Comparison of ENCODE assay signal across 8 mouse cellular contexts in genomic region chr9:71895931-71896724, GRCm38 (mm10).
DNase-seq lines count a peak whose midpoint lies in the region; ATAC-seq and TF ChIP-seq lines count a peak whose summit lies in the region.

No protein-coding gene starts in this region.

- ATAC-seq in hindbrain, embryonic 14.5 days (ENCODE audit: low FRiP score) = peak; percentile 78
- peak; percentile 77; the same call in 1 of the 2 replicates for ATAC-seq in stomach, embryonic 15.5 days (ENCODE audit: insufficient read depth, low FRiP score, low read depth)

- H3K79me2 ChIP-seq in CH12.LX (replicated peaks; ENCODE audit: control insufficient read depth, extremely low read depth, insufficient read depth, poor library complexity, severe bottlenecking) (peaks cover 9% of the 10 kb centered on the region), macrophage (ENCODE audit: inconsistent target) (peaks cover 47% of the 10 kb centered on the region)

- TF ChIP-seq RAD21 in CH12.LX (IDR thresholded peaks at IDR 0.05; ENCODE audit: low read depth, low read length) = no peak

- in situ Hi-C loops in CH12.LX (cut with MboI; ENCODE audit: low pct_ligation_motif_present, low pct_unique_long_range_greater_than_20kb, low sequenced_read_pairs) = no loop called here

- H3K4me1 ChIP-seq in CH12.LX (ENCODE audit: control insufficient read depth in 1 of 2, insufficient read depth in 2 of 2) = peaks cover 3 to 26% of the 10 kb centered on the region in 2 experiments; a peak in 3 of 4 replicates
- H3K4me1 ChIP-seq in embryonic fibroblast, embryonic 13.5 days (ENCODE audit: control insufficient read depth, insufficient read depth, low read length) = peaks cover 7% of the 10 kb centered on the region
- peaks cover 40% of the 10 kb centered on the region for H3K4me1 ChIP-seq in hindbrain, embryonic 14.5 days (replicated peaks; ENCODE audit: control insufficient read depth, insufficient read depth, low read length)
- H3K4me1 ChIP-seq in stomach, embryonic 15.5 days = peaks cover 4% of the 10 kb centered on the region; the same call in 1 of the 2 replicates

- no peaks in the 10 kb centered on the region for H3K27me3 ChIP-seq in CH12.LX (replicated peaks)
- H3K27me3 ChIP-seq in hindbrain, embryonic 14.5 days (ENCODE audit: control insufficient read depth, insufficient read depth, low read length) = no peaks in the 10 kb centered on the region
- no peaks in the 10 kb centered on the region for H3K27me3 ChIP-seq in stomach, embryonic 15.5 days (replicated peaks)

- H3K4me3 ChIP-seq in CH12.LX (replicated peaks in 1 of 3; ENCODE audit: low read depth in 2 of 3, low read length in 2 of 3, poor library complexity in 1 of 3) (peak overlapping the region; percentile 44 to 53 (median 52)), macrophage (ENCODE audit: inconsistent target) (peak overlapping the region; percentile 35)
- 0 out of 2 replicates have a peak overlapping the region, but pooled peaks have one; percentile 24 for H3K4me3 ChIP-seq in embryonic fibroblast, embryonic 13.5 days (ENCODE audit: insufficient read depth, low read length)
- H3K4me3 ChIP-seq in hindbrain, embryonic 14.5 days (replicated peaks; ENCODE audit: low read length) = peak overlapping the region; percentile 37
- no peak overlapping the region for H3K4me3 ChIP-seq in stomach, embryonic 15.5 days (replicated peaks)

- H3K4me2 ChIP-seq in CH12.LX (ENCODE audit: insufficient read depth, low read depth, poor library complexity, severe bottlenecking) = peak overlapping the region; percentile 78
- H3K4me2 ChIP-seq in hindbrain, embryonic 14.5 days (replicated peaks) = peak overlapping the region; percentile 55
- 0 out of 2 replicates have a peak overlapping the region, but pooled peaks have one; percentile 29 for H3K4me2 ChIP-seq in stomach, embryonic 15.5 days

- dilution Hi-C loops in CH12.LX (cut with MboI; ENCODE audit: extremely low pct_ligation_motif_present, extremely low pct_unique_long_range_greater_than_20kb, low sequenced_read_pairs) = no loop called here

- peak; percentile 20 for DNase-seq in adrenal gland, postnatal 10 days
- DNase-seq in adrenal gland, adult 8-10 months = no peak
- DNase-seq in CH12.LX (ENCODE audit: extremely low read depth) = peak; percentile 91
- DNase-seq in hindbrain, embryonic 14.5 days (ENCODE audit: low spot score) = peak; percentile 74
- no peak for DNase-seq in cerebellum, postnatal 14 days

- TF ChIP-seq POLR2A in CH12.LX (IDR thresholded peaks at IDR 0.05; ENCODE audit: low read depth, low read length) = peak; percentile 56; the same call in 1 of the 2 replicates
- TF ChIP-seq POLR2A in embryonic fibroblast, embryonic 13.5 days (IDR thresholded peaks at IDR 0.05; ENCODE audit: low read depth, low read length) = peak; percentile 73

- H3K36me3 ChIP-seq in CH12.LX (replicated peaks in 1 of 2; ENCODE audit: control insufficient read depth in 1 of 2, insufficient read depth in 1 of 2, low read length in 1 of 2) (no peaks in the 10 kb centered on the region), macrophage (ENCODE audit: inconsistent target) (no peaks in the 10 kb centered on the region)
- no peaks in the 10 kb centered on the region for H3K36me3 ChIP-seq in hindbrain, embryonic 14.5 days (replicated peaks; ENCODE audit: control insufficient read depth, insufficient read depth)
- H3K36me3 ChIP-seq in stomach, embryonic 15.5 days = no peaks in the 10 kb centered on the region

- 6% methylated on average over 2 of the region's 2 CpGs for WGBS in hindbrain, embryonic 14.5 days
- WGBS in macrophage (ENCODE audit: missing documents) = 0% methylated on average over 1 of the region's 2 CpGs
- 23% methylated on average over 2 of the region's 2 CpGs for WGBS in stomach, embryonic 15.5 days

- peak; percentile 62 for TF ChIP-seq EP300 in CH12.LX (IDR thresholded peaks at IDR 0.05; ENCODE audit: low read length)

- H3K9ac ChIP-seq in CH12.LX (ENCODE audit: insufficient read depth, low read depth) = peak overlapping the region; percentile 44; the same call in 1 of the 2 replicates
- peak overlapping the region; percentile 70 for H3K9ac ChIP-seq in hindbrain, embryonic 14.5 days
- no peak overlapping the region for H3K9ac ChIP-seq in stomach, embryonic 15.5 days

- H3K27ac ChIP-seq in CH12.LX (ENCODE audit: insufficient read depth, low read depth) (peak overlapping the region; percentile 31), macrophage (peak overlapping the region; percentile 93)
- H3K27ac ChIP-seq in embryonic fibroblast, embryonic 13.5 days (ENCODE audit: insufficient read depth, low read length) = peak overlapping the region; percentile 89
- H3K27ac ChIP-seq in hindbrain, embryonic 14.5 days = peak overlapping the region; percentile 75
- peak overlapping the region; percentile 67 for H3K27ac ChIP-seq in stomach, embryonic 15.5 days

- TF ChIP-seq CTCF in CH12.LX (conservative IDR thresholded peaks at IDR 0.05 in 1 of 2, IDR thresholded peaks at IDR 0.05 in 1 of 2; ENCODE audit: low read depth in 2 of 2, low read length in 2 of 2) = no peak
- TF ChIP-seq CTCF in embryonic fibroblast, embryonic 13.5 days (IDR thresholded peaks at IDR 0.05; ENCODE audit: borderline replicate concordance, insufficient read depth, low read length) = no peak

- no peaks in the 10 kb centered on the region for H3K9me3 ChIP-seq in CH12.LX (replicated peaks; ENCODE audit: low read length)
- no peaks in the 10 kb centered on the region for H3K9me3 ChIP-seq in hindbrain, embryonic 14.5 days (ENCODE audit: control insufficient read depth, low read length)
- H3K9me3 ChIP-seq in stomach, embryonic 15.5 days = no peaks in the 10 kb centered on the region

TF ChIP-seq in CH12.LX, 34 proteins besides CTCF, POLR2A, EP300 and RAD21:
- TF ChIP-seq MXI1 (IDR thresholded peaks at IDR 0.05; ENCODE audit: low read depth, low read length) = peak; percentile 86
- TF ChIP-seq JUND (conservative IDR thresholded peaks at IDR 0.05; ENCODE audit: low read depth, low read length) = peak; percentile 81
- no peak for TF ChIP-seq USF2 (conservative IDR thresholded peaks at IDR 0.05; ENCODE audit: low read depth, low read length)
- TF ChIP-seq PAX5 (IDR thresholded peaks at IDR 0.05; ENCODE audit: low read length) = no peak
- TF ChIP-seq MEF2A (IDR thresholded peaks at IDR 0.05; ENCODE audit: borderline replicate concordance, low read depth, low read length) = 0 out of 2 replicates have a peak, but pooled peaks have one; percentile 23
- TF ChIP-seq CHD2 (IDR thresholded peaks at IDR 0.05; ENCODE audit: low read length) = no peak
- TF ChIP-seq NRF1 (IDR thresholded peaks at IDR 0.05; ENCODE audit: low read depth, low read length) = no peak
- TF ChIP-seq TCF12 (IDR thresholded peaks at IDR 0.05; ENCODE audit: low read depth, low read length) = no peak; the same call in 1 of the 2 replicates
- peak; percentile 90 for TF ChIP-seq SIN3A (IDR thresholded peaks at IDR 0.05; ENCODE audit: low read length)
- no peak for TF ChIP-seq MAZ (IDR thresholded peaks at IDR 0.05; ENCODE audit: low read depth, low read length)
- peak; percentile 27; the same call in 1 of the 2 replicates for TF ChIP-seq IRF4 (IDR thresholded peaks at IDR 0.05; ENCODE audit: low read depth, low read length)
- TF ChIP-seq ZC3H11A (IDR thresholded peaks at IDR 0.05; ENCODE audit: low read depth, low read length) = no peak
- TF ChIP-seq POLR2AphosphoS2 (IDR thresholded peaks at IDR 0.05; ENCODE audit: low read depth, low read length) = no peak
- peak; percentile 41; the same call in 1 of the 2 replicates for TF ChIP-seq ELF1 (IDR thresholded peaks at IDR 0.05; ENCODE audit: low read depth, low read length)
- 0 out of 2 replicates have a peak, but pooled peaks have one; percentile 33 for TF ChIP-seq MAX (IDR thresholded peaks at IDR 0.05; ENCODE audit: low read length)
- TF ChIP-seq MAFK (IDR thresholded peaks at IDR 0.05; ENCODE audit: insufficient replicate concordance, low read length) = no peak
- peak; percentile 90 for TF ChIP-seq TBP (conservative IDR thresholded peaks at IDR 0.05; ENCODE audit: low read depth, low read length)
- TF ChIP-seq ZMIZ1 (IDR thresholded peaks at IDR 0.05; ENCODE audit: low read depth, low read length) = no peak
- TF ChIP-seq MYC (IDR thresholded peaks at IDR 0.05; ENCODE audit: low read depth, low read length) = peak; percentile 77
- TF ChIP-seq KAT2A (IDR thresholded peaks at IDR 0.05; ENCODE audit: insufficient replicate concordance, low read length) = no peak
- no peak for TF ChIP-seq UBTF (IDR thresholded peaks at IDR 0.05; ENCODE audit: low read depth, low read length)
- TF ChIP-seq ETS1 (conservative IDR thresholded peaks at IDR 0.05; ENCODE audit: low read depth, low read length) = peak; percentile 68
- TF ChIP-seq ZNF384 (IDR thresholded peaks at IDR 0.05; ENCODE audit: low read depth, low read length) = no peak
- peak; percentile 98 for TF ChIP-seq CHD1 (IDR thresholded peaks at IDR 0.05; ENCODE audit: low read depth, low read length)
- TF ChIP-seq USF1 (IDR thresholded peaks at IDR 0.05; ENCODE audit: low read depth, low read length) = no peak
- TF ChIP-seq E2F4 (IDR thresholded peaks at IDR 0.05; ENCODE audit: insufficient replicate concordance, low read depth, low read length) = no peak
- TF ChIP-seq NELFE (IDR thresholded peaks at IDR 0.05; ENCODE audit: low read depth, low read length) = no peak; the same call in 1 of the 2 replicates
- TF ChIP-seq RCOR1 (conservative IDR thresholded peaks at IDR 0.05; ENCODE audit: low read depth, low read length) = no peak
- no peak for TF ChIP-seq HCFC1 (IDR thresholded peaks at IDR 0.05; ENCODE audit: low read depth, low read length)
- TF ChIP-seq ZKSCAN1 (IDR thresholded peaks at IDR 0.05; ENCODE audit: borderline replicate concordance, low read depth, low read length) = no peak
- no peak for TF ChIP-seq SMC3 (IDR thresholded peaks at IDR 0.05; ENCODE audit: low read depth, low read length)
- peak; percentile 45 for TF ChIP-seq BHLHE40 (IDR thresholded peaks at IDR 0.05; ENCODE audit: low read depth, low read length)
- no peak for TF ChIP-seq GABPA (IDR thresholded peaks at IDR 0.05; ENCODE audit: insufficient replicate concordance, low read depth, low read length)
- peak; percentile 68 for TF ChIP-seq JUN (IDR thresholded peaks at IDR 0.05; ENCODE audit: insufficient read depth, low read depth, low read length)

Comparison
In these comparisons a context has a peak if more than half of its experiments do, and no peak if none do; other contexts are left out.
1. DNase-seq: peak in adrenal gland, postnatal 10 days (single experiment), CH12.LX (single experiment) and hindbrain, embryonic 14.5 days (single experiment); none in adrenal gland, adult 8-10 months (single experiment) and cerebellum, postnatal 14 days (0 of 2).
2. H3K27ac ChIP-seq: peak in every context shown above with its lines; median percentile 93 in macrophage; 89 in embryonic fibroblast, embryonic 13.5 days; 75 in hindbrain, embryonic 14.5 days; 67 in stomach, embryonic 15.5 days; 31 in CH12.LX.
3. Peak in every context shown above with its lines, with median percentiles within 50 percentile points of each other: H3K4me2 ChIP-seq.